Mouse (Mus musculus): ENCODE results near the gene Rnf222. TPM values are rescaled to one million over a fixed set of nuclear protein-coding genes. Genes with fewer than 3 reads are reported as not detected.
A peak's percentile ranks its signal among the peaks of the same experiment; 100 is the strongest.
"Not testable (repeated sequence)": the region's sequence is repeated elsewhere in the genome, so short reads cannot be mapped to it uniquely, and the experiment has no call there.

Rnf222 gene
- polyA plus RNA-seq, 1 experiment from 2014 or later = not detected

- H3K27me3 ChIP-seq (ENCODE audit: control insufficient read depth, insufficient read depth, low read length); H3K9ac ChIP-seq (ENCODE audit: low read length); H3K4me3 ChIP-seq (ENCODE audit: low read depth, low read length); H3K4me1 ChIP-seq (replicated peaks; ENCODE audit: control insufficient read depth, insufficient read depth, low read length); DNase-seq (ENCODE audit: low spot score); H3K36me3 ChIP-seq (ENCODE audit: control insufficient read depth, insufficient read depth, low read length); ATAC-seq (replicated peaks; ENCODE audit: low FRiP score); H3K9me3 ChIP-seq (ENCODE audit: control insufficient read depth, low read length); H3K4me2 ChIP-seq (ENCODE audit: low read depth, low read length, severe bottlenecking); H3K27ac ChIP-seq (ENCODE audit: low read depth, low read length): not testable (repeated sequence)
- 90% methylated on average over 4 of the region's 4 CpGs for WGBS
Measured at GRCm38 (mm10) chr11:68936951-68937350, 48.6 kb downstream of the Rnf222 start.

GRCm38 (mm10) chr11:68939451-68940304, 51.3 kb downstream of the Rnf222 start:
- H3K9me3 ChIP-seq (ENCODE audit: control insufficient read depth, low read length) = no peaks in the 10 kb centered on the region
- no peaks in the 10 kb centered on the region for H3K36me3 ChIP-seq (ENCODE audit: control insufficient read depth, insufficient read depth, low read length)
- 2% methylated on average over 16 of the region's 16 CpGs for WGBS
- peak; percentile 98 for ATAC-seq (replicated peaks; ENCODE audit: low FRiP score)
- H3K27ac ChIP-seq (ENCODE audit: low read depth, low read length) = peak overlapping the region; percentile 14; the same call in 1 of the 2 replicates
- DNase-seq (ENCODE audit: low spot score) = peak; percentile 90
- H3K27me3 ChIP-seq (ENCODE audit: control insufficient read depth, insufficient read depth, low read length) = no peaks in the 10 kb centered on the region
- H3K9ac ChIP-seq (ENCODE audit: low read length) = peak overlapping the region; percentile 56
- H3K4me1 ChIP-seq (replicated peaks; ENCODE audit: control insufficient read depth, insufficient read depth, low read length) = peaks cover 2% of the 10 kb centered on the region; the same call in 1 of the 2 replicates
- peak overlapping the region; percentile 34 for H3K4me3 ChIP-seq (ENCODE audit: low read depth, low read length)
- peak overlapping the region; percentile 39 for H3K4me2 ChIP-seq (ENCODE audit: low read depth, low read length, severe bottlenecking)

- H3K9ac ChIP-seq (ENCODE audit: low read length) = peak overlapping the region; percentile 56
- no peak overlapping the region for H3K27ac ChIP-seq (ENCODE audit: low read depth, low read length)
- 67% methylated on average over 4 of the region's 4 CpGs for WGBS
- no peak for ATAC-seq (replicated peaks; ENCODE audit: low FRiP score)
- no peak for DNase-seq (ENCODE audit: low spot score)
- H3K36me3 ChIP-seq (ENCODE audit: control insufficient read depth, insufficient read depth, low read length) = no peaks in the 10 kb centered on the region
- H3K4me3 ChIP-seq (ENCODE audit: low read depth, low read length) = peak overlapping the region; percentile 34
- peak overlapping the region; percentile 39 for H3K4me2 ChIP-seq (ENCODE audit: low read depth, low read length, severe bottlenecking)
- no peaks in the 10 kb centered on the region for H3K9me3 ChIP-seq (ENCODE audit: control insufficient read depth, low read length)
- peaks cover 2% of the 10 kb centered on the region; the same call in 1 of the 2 replicates for H3K4me1 ChIP-seq (replicated peaks; ENCODE audit: control insufficient read depth, insufficient read depth, low read length)
- H3K27me3 ChIP-seq (ENCODE audit: control insufficient read depth, insufficient read depth, low read length) = no peaks in the 10 kb centered on the region
Measured at GRCm38 (mm10) chr11:68940516-68940915, 52.2 kb downstream of the Rnf222 start.

GRCm38 (mm10) chr11:68942731-68943130, 54.4 kb downstream of the Rnf222 start:
- H3K27me3 ChIP-seq (ENCODE audit: control insufficient read depth, insufficient read depth, low read length) = peaks cover 2% of the 10 kb centered on the region; the same call in 1 of the 2 replicates

GRCm38 (mm10) chr11:68945245-68945644, 56.9 kb downstream of the Rnf222 start:
- WGBS = 77% methylated on average over 2 of the region's 2 CpGs
- no peaks in the 10 kb centered on the region for H3K9me3 ChIP-seq (ENCODE audit: control insufficient read depth, low read length)
- no peak overlapping the region for H3K4me2 ChIP-seq (ENCODE audit: low read depth, low read length, severe bottlenecking)
- H3K4me1 ChIP-seq (replicated peaks; ENCODE audit: control insufficient read depth, insufficient read depth, low read length) = peaks cover 2% of the 10 kb centered on the region; the same call in 1 of the 2 replicates
- no peak overlapping the region for H3K27ac ChIP-seq (ENCODE audit: low read depth, low read length)
- ATAC-seq (replicated peaks; ENCODE audit: low FRiP score) = no peak
- no peak overlapping the region for H3K4me3 ChIP-seq (ENCODE audit: low read depth, low read length)
- H3K9ac ChIP-seq (ENCODE audit: low read length) = no peak overlapping the region
- H3K36me3 ChIP-seq (ENCODE audit: control insufficient read depth, insufficient read depth, low read length) = no peaks in the 10 kb centered on the region
- DNase-seq (ENCODE audit: low spot score) = no peak
- peaks cover 2% of the 10 kb centered on the region for H3K27me3 ChIP-seq (ENCODE audit: control insufficient read depth, insufficient read depth, low read length)

More at GRCm38 (mm10) chr11:68942731-68943130, 54.4 kb downstream of the Rnf222 start:
- Histone ChIP-seq H3K27ac (ENCODE audit: low read depth, low read length) (no peak overlapping the region), H3K4me2 (ENCODE audit: low read depth, low read length, severe bottlenecking) (no peak overlapping the region), H3K9ac (ENCODE audit: low read length) (no peak overlapping the region), H3K9me3 (ENCODE audit: control insufficient read depth, low read length) (no peaks in the 10 kb centered on the region), H3K36me3 (ENCODE audit: control insufficient read depth, insufficient read depth, low read length) (no peaks in the 10 kb centered on the region), H3K4me1 (replicated peaks; ENCODE audit: control insufficient read depth, insufficient read depth, low read length) (peaks cover 2% of the 10 kb centered on the region; the same call in 1 of the 2 replicates), H3K4me3 (ENCODE audit: low read depth, low read length) (no peak overlapping the region)
- no peak for ATAC-seq (replicated peaks; ENCODE audit: low FRiP score)
- WGBS = 91% methylated on average over 8 of the region's 8 CpGs
- no peak for DNase-seq (ENCODE audit: low spot score)

Other genes with a start within 250 kb of the Rnf222 start
- 163 and 165 TPM in 2 replicates for gene Myh10, start 197.0 kb upstream of the Rnf222 start, polyA plus RNA-seq (2014; fragmentation: Nextera tagmentation; extraction: Ambion mirVana)
- 46.9 and 51.2 TPM in 2 replicates for gene Ndel1, start 16.7 kb upstream of the Rnf222 start, polyA plus RNA-seq (2014; fragmentation: Nextera tagmentation; extraction: Ambion mirVana)
- gene Rpl26, start 13.0 kb downstream of the Rnf222 start, polyA plus RNA-seq (2014; fragmentation: Nextera tagmentation; extraction: Ambion mirVana) = 825 and 852 TPM in 2 replicates
- not detected in 2 replicates for gene Odf4, start 38.5 kb downstream of the Rnf222 start, polyA plus RNA-seq (2014; fragmentation: Nextera tagmentation; extraction: Ambion mirVana)
- 5.2 and 6.1 TPM in 2 replicates for gene Arhgef15, start 68.9 kb downstream of the Rnf222 start, polyA plus RNA-seq (2014; fragmentation: Nextera tagmentation; extraction: Ambion mirVana)
- 1.6 and 2.4 TPM in 2 replicates for gene Slc25a35, start 79.6 kb downstream of the Rnf222 start, polyA plus RNA-seq (2014; fragmentation: Nextera tagmentation; extraction: Ambion mirVana)
- gene Rangrf, start 86.6 kb downstream of the Rnf222 start, polyA plus RNA-seq (2014; fragmentation: Nextera tagmentation; extraction: Ambion mirVana) = 64.8 and 67.8 TPM in 2 replicates
- 48.2 and 55.8 TPM in 2 replicates for gene Pfas, start 119.9 kb downstream of the Rnf222 start, polyA plus RNA-seq (2014; fragmentation: Nextera tagmentation; extraction: Ambion mirVana)
- 94.0 and 95.7 TPM in 2 replicates for gene Ctc1, start 127.4 kb downstream of the Rnf222 start, polyA plus RNA-seq (2014; fragmentation: Nextera tagmentation; extraction: Ambion mirVana)
- gene Aurkb, start 157.1 kb downstream of the Rnf222 start, polyA plus RNA-seq (2014; fragmentation: Nextera tagmentation; extraction: Ambion mirVana) = 199 and 209 TPM in 2 replicates
- gene Borcs6, start 171.2 kb downstream of the Rnf222 start, polyA plus RNA-seq (2014; fragmentation: Nextera tagmentation; extraction: Ambion mirVana) = 7.9 and 9.2 TPM in 2 replicates
- gene Tmem107, start 182.3 kb downstream of the Rnf222 start, polyA plus RNA-seq (2014; fragmentation: Nextera tagmentation; extraction: Ambion mirVana) = 60.3 and 60.6 TPM in 2 replicates
- gene Vamp2, start 199.9 kb downstream of the Rnf222 start, polyA plus RNA-seq (2014; fragmentation: Nextera tagmentation; extraction: Ambion mirVana) = 95.9 and 98.4 TPM in 2 replicates
- 8.2 and 10.0 TPM in 2 replicates for gene Per1, start 206.7 kb downstream of the Rnf222 start, polyA plus RNA-seq (2014; fragmentation: Nextera tagmentation; extraction: Ambion mirVana)
- 0.11 and 0.24 TPM in 2 replicates for gene Hes7, start 231.9 kb downstream of the Rnf222 start, polyA plus RNA-seq (2014; fragmentation: Nextera tagmentation; extraction: Ambion mirVana)
- gene 9130213A22Rik, start 234.0 kb downstream of the Rnf222 start, polyA plus RNA-seq (2014; fragmentation: Nextera tagmentation; extraction: Ambion mirVana) = 0.39 TPM in 1 of 2 replicates, not detected in the other
- not detected in 2 replicates for gene Aloxe3, start 237.3 kb downstream of the Rnf222 start, polyA plus RNA-seq (2014; fragmentation: Nextera tagmentation; extraction: Ambion mirVana)

Data from forebrain, embryonic 11.5 days (tissue).